Mouse (Mus musculus) hindbrain, embryonic 13.5 days (tissue): ENCODE measurements around the gene Fam118a. TPM values are rescaled to one million over a fixed set of nuclear protein-coding genes. Genes with fewer than 3 reads are reported as not detected.
"Not testable (repeated sequence)": the region's sequence is repeated elsewhere in the genome, so short reads cannot be mapped to it uniquely, and the experiment has no call there.

Source experiments
- ATAC-seq: fragments of 200-750 bp; cut with Nextera tagmentation; 2 replicates; pipeline ENCODE4 v1.8.0; 2017; ENCODE audit warnings: moderate TSS enrichment; ENCODE audit not compliant: low FRiP score
- H3K27ac ChIP-seq: fragments of 300-500 bp; sonication (generic); 2 replicates; pipeline ENCODE4 v1.5.1; 2015; ENCODE audit warnings: inconsistent platforms, mild to moderate bottlenecking, moderate library complexity
- H3K27me3 ChIP-seq: fragments of 300-500 bp; sonication (generic); 2 replicates; pipeline ENCODE4 v1.6.1; 2015; ENCODE audit warnings: mild to moderate bottlenecking, inconsistent platforms
- H3K36me3 ChIP-seq: fragments of 300-500 bp; sonication (generic); 2 replicates; pipeline ENCODE4 v1.6.1; 2015; ENCODE audit warnings: mild to moderate bottlenecking, inconsistent platforms
- H3K4me1 ChIP-seq: fragments of 300-500 bp; sonication (generic); replicated peaks from 2 replicates; pipeline ENCODE4 v1.6.1; 2015; ENCODE audit warnings: inconsistent platforms
- H3K4me2 ChIP-seq: fragments of 300-500 bp; sonication (generic); 2 replicates; pipeline ENCODE4 v1.6.1; 2015; ENCODE audit warnings: inconsistent platforms, mild to moderate bottlenecking, moderate library complexity
- H3K4me3 ChIP-seq: fragments of 300-500 bp; sonication (generic); 2 replicates; pipeline ENCODE4 v1.5.1; 2015; ENCODE audit warnings: mild to moderate bottlenecking, inconsistent platforms
- H3K9ac ChIP-seq: fragments of 300-500 bp; sonication (generic); 2 replicates; pipeline ENCODE4 v1.6.1; 2015; ENCODE audit warnings: mild to moderate bottlenecking, inconsistent platforms
- H3K9me3 ChIP-seq: fragments of 300-500 bp; sonication (generic); 2 replicates; pipeline ENCODE4 v1.6.1; 2016; ENCODE audit warnings: inconsistent platforms
- WGBS: fragments of 180-500 bp; shearing (Covaris S2); methylation state at CpG from one replicate; pipeline ENCODE4 v1.1.7; 2015; 5-methylcytosine and 5-hydroxymethylcytosine counted together
- polyA plus RNA-seq: library from polyadenylated mRNA; unstranded; fragments of >200 nt; fragmentation: Nextera tagmentation; extraction: Ambion mirVana; gene quantifications from 2 replicates; pipeline ENCODE4 v1.2.1, GENCODE M21; 2015

Fam118a gene
- polyA plus RNA-seq, 1 experiment from 2014 or later = 26.7 TPM

- no peak overlapping the region for H3K9ac ChIP-seq
- H3K27me3 ChIP-seq = 0 out of 2 replicates have a peak, but pooled peaks cover 4% of the 10 kb centered on the region
- ATAC-seq = no peak
- H3K4me3 ChIP-seq = no peak overlapping the region
- WGBS = 83% methylated on average over 4 of the region's 4 CpGs
- no peak overlapping the region for H3K27ac ChIP-seq
- no peaks in the 10 kb centered on the region for H3K4me1 ChIP-seq
- no peaks in the 10 kb centered on the region for H3K36me3 ChIP-seq
- H3K4me2 ChIP-seq = no peak overlapping the region
- H3K9me3 ChIP-seq = no peaks in the 10 kb centered on the region
Observed at GRCm38 (mm10) chr15:85026197-85026596, 2.6 kb upstream of the Fam118a start.

DNA sequence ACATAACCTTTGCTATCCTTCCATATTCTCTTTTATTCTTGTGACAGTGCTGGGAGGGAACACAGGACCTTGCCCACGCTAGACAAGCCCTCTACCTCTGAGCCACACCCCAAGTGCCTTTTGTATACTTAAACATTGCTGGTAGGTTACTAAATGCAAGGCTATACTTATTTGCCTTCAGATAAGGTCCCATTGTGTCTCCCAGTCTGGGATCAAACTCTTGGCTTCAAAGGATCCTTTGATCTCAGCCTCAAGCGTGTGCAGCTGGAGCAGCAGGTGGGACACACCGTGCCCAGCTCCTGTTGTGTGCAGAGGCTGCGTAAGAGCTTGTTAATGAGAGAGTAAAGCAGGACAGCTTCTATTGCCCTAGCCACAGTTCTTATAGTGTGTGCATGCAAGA lies 1.0 kb upstream of the Fam118a start:
- 53% methylated on average over 4 of the region's 4 CpGs for WGBS
- ATAC-seq = no peak
- no peaks in the 10 kb centered on the region for H3K36me3 ChIP-seq
- H3K9me3 ChIP-seq = no peaks in the 10 kb centered on the region
- H3K4me2 ChIP-seq = no peak overlapping the region
- no peaks in the 10 kb centered on the region for H3K4me1 ChIP-seq
- H3K27me3 ChIP-seq = 0 out of 2 replicates have a peak, but pooled peaks cover 4% of the 10 kb centered on the region
- H3K9ac ChIP-seq = no peak overlapping the region
- no peak overlapping the region for H3K27ac ChIP-seq
- no peak overlapping the region for H3K4me3 ChIP-seq

- ATAC-seq, H3K4me2 ChIP-seq, H3K9me3 ChIP-seq, H3K27me3 ChIP-seq, H3K4me1 ChIP-seq, H3K27ac ChIP-seq, H3K36me3 ChIP-seq, H3K9ac ChIP-seq, H3K4me3 ChIP-seq: not testable (repeated sequence)
- WGBS = 83% methylated on average over 1 of the region's 1 CpGs
Observed at GRCm38 (mm10) chr15:85030643-85031042, 1.9 kb downstream of the Fam118a start.

GRCm38 (mm10) chr15:85031866-85032265 lies 3.1 kb downstream of the Fam118a start:
- Histone ChIP-seq H3K9me3 (no peaks in the 10 kb centered on the region), H3K4me1 (peaks cover 6% of the 10 kb centered on the region; the same call in 1 of the 2 replicates), H3K9ac (no peak overlapping the region), H3K27ac (no peak overlapping the region), H3K4me2 (no peak overlapping the region), H3K4me3 (no peak overlapping the region), H3K36me3 (no peaks in the 10 kb centered on the region), H3K27me3 (peaks cover 8% of the 10 kb centered on the region; the same call in 1 of the 2 replicates)
- no peak for ATAC-seq
- 72% methylated on average over 3 of the region's 3 CpGs for WGBS

GRCm38 (mm10) chr15:85033916-85034315 lies 5.2 kb downstream of the Fam118a start:
- not testable (repeated sequence) for H3K36me3 ChIP-seq, H3K27me3 ChIP-seq

DNA sequence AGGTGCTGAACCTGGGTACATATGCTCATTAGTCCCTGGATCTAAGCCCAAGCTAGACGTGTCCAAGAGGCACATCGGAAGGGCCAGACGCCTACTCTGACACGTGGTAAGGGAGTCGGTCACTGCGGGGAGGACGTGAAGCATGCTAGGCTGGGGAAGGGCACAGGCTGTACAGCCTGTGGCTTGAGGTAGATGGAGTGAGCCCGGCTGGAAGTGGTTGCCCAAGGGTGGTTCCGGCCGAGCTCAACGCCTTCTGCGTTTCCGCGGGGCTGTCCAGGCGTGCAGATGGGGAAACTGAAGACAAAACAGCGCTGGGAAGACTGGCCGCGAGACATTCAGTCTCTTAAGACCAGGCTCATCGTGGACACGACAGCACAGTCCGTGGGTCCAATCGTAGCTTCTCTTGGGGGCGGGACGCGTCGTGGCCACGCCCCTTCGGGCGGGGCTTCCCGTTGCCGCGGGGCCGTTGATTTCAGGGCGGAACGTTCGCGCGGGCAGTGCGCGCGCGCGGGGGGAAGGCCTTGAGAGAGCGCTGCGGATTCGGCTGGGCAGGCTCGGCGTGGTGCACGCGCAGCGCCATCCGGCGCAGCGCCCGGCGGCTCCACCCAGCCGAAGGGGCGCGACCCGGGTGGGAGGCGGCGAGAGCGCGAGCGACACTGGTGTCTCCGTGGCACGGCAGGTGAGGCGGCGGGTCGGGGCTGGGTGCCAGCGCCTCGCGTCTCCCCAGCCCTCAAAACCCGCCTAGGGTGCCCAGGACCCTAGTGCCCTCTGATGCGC lies 8.0 kb downstream of the Fam118a start:
- WGBS = under 1% methylated on average over 63 of the region's 75 CpGs

More at GRCm38 (mm10) chr15:85033916-85034315, 5.2 kb downstream of the Fam118a start:
- ATAC-seq, H3K27ac ChIP-seq, H3K9me3 ChIP-seq, H3K4me3 ChIP-seq, H3K9ac ChIP-seq, H3K4me2 ChIP-seq: not testable (repeated sequence)
- H3K4me1 ChIP-seq = peaks cover 22% of the 10 kb centered on the region
- WGBS = 49% methylated on average over 7 of the region's 7 CpGs

DNA sequence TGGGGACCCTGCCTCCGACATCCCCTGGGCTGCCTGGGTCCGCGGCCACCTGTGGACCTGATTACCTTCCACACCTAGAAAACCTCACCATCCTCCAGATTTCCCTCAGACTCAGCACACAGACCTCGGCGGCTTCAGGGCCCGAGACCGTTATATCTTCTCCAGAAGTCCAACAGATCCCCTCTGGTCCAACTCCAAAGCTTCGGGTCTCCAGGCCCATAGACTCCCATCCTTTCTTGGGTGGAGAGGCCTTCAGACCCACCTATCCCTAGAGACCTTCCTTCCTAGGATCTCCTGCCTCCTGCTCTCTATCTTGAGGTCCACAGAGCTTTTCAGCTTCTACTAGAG lies 8.6 kb downstream of the Fam118a start:
- no peak for ATAC-seq
- Histone ChIP-seq H3K4me3 (peak overlapping the region; percentile 68), H3K9me3 (no peaks in the 10 kb centered on the region), H3K9ac (peak overlapping the region; percentile 87), H3K27me3 (peaks cover 8% of the 10 kb centered on the region; the same call in 1 of the 2 replicates), H3K27ac (peak overlapping the region; percentile 56), H3K4me2 (peak overlapping the region; percentile 77), H3K4me1 (peaks cover 42% of the 10 kb centered on the region), H3K36me3 (no peaks in the 10 kb centered on the region)
- 6% methylated on average over 8 of the region's 8 CpGs for WGBS

More for the DNA sequence above, 8.0 kb downstream of the Fam118a start:
- peaks cover 36% of the 10 kb centered on the region for H3K4me1 ChIP-seq
- H3K4me2 ChIP-seq = peak overlapping the region; percentile 77
- peak overlapping the region; percentile 77 for H3K27ac ChIP-seq
- no peaks in the 10 kb centered on the region for H3K36me3 ChIP-seq
- H3K9ac ChIP-seq = peak overlapping the region; percentile 87
- H3K4me3 ChIP-seq = peak overlapping the region; percentile 68
- peaks cover 8% of the 10 kb centered on the region; the same call in 1 of the 2 replicates for H3K27me3 ChIP-seq
- H3K9me3 ChIP-seq = no peaks in the 10 kb centered on the region
- peak; percentile 96 for ATAC-seq

- no peak overlapping the region for H3K4me2 ChIP-seq
- no peaks in the 10 kb centered on the region for H3K27me3 ChIP-seq
- peaks cover 54% of the 10 kb centered on the region for H3K4me1 ChIP-seq
- peak overlapping the region; percentile 74 for H3K27ac ChIP-seq
- peaks cover 14% of the 10 kb centered on the region for H3K36me3 ChIP-seq
- ATAC-seq = no peak
- no peak overlapping the region for H3K9ac ChIP-seq
- H3K9me3 ChIP-seq = no peaks in the 10 kb centered on the region
- H3K4me3 ChIP-seq = no peak overlapping the region
- WGBS = 84% methylated on average over 10 of the region's 10 CpGs
Observed at GRCm38 (mm10) chr15:85041546-85042225, 12.9 kb downstream of the Fam118a start.

DNA sequence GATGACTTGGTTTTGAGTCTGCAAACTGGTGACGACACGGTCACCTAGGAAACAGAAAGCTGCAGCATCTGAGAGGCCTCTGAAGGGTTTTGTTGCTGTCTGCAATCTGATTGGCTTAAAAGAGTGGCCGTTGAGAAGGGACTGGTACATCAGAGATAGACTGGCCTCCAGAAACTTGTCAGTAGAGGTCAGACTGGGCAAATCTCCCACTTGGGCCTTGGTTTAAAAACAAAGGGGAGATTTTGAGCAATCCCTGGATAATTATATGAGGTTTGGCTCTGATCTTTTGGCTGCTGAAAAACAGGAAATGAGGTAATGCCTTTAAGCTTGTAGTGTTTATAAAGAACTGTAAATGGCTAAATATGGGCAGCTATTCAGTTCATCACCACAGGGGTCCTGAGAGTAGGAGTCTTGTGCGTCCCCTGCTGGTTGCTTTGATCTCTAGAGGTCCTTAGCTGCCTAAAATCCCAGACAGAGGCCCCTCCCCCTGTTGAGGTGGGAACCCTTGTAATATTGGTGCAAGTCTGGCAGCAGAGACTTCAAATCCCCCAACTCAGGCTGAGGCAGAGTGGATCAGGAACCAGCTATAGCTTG lies 13.7 kb downstream of the Fam118a start:
- WGBS = 10% methylated on average over 4 of the region's 4 CpGs
- Histone ChIP-seq H3K9ac (peak overlapping the region; percentile 51), H3K36me3 (peaks cover 22% of the 10 kb centered on the region), H3K27ac (peak overlapping the region; percentile 74), H3K4me1 (peaks cover 52% of the 10 kb centered on the region), H3K4me2 (no peak overlapping the region; the same call in 1 of the 2 replicates), H3K9me3 (no peaks in the 10 kb centered on the region), H3K4me3 (no peak overlapping the region), H3K27me3 (no peaks in the 10 kb centered on the region)
- ATAC-seq = peak; percentile 55; the same call in 1 of the 2 replicates

DNA sequence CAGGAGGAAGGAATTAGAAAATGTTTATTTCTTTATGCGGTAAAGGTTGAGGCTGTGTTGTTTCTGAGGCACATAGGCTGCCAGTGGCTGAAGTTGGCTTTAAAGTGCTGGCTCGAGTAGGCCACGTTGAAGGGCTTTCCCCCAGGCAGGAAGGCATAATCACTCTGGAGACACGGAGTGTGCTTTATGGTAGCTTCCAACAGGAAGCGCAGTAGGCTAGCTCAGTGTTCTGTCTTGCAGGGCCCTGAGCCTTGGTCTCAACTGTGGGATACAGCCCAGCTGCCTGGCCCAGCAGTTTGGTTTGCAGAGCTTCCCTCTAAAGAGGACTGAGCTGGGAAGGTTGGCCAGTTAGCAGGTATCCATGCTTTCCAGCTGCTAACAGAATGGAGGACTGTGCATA lies 14.4 kb downstream of the Fam118a start:
- no peak for ATAC-seq
- peak overlapping the region; percentile 74 for H3K27ac ChIP-seq
- no peaks in the 10 kb centered on the region for H3K27me3 ChIP-seq
- peak overlapping the region; percentile 19; the same call in 1 of the 2 replicates for H3K4me2 ChIP-seq
- WGBS = 57% methylated on average over 5 of the region's 5 CpGs
- H3K4me3 ChIP-seq = no peak overlapping the region
- H3K9me3 ChIP-seq = no peaks in the 10 kb centered on the region
- peak overlapping the region; percentile 51 for H3K9ac ChIP-seq
- H3K4me1 ChIP-seq = peaks cover 45% of the 10 kb centered on the region
- peaks cover 29% of the 10 kb centered on the region for H3K36me3 ChIP-seq

DNA sequence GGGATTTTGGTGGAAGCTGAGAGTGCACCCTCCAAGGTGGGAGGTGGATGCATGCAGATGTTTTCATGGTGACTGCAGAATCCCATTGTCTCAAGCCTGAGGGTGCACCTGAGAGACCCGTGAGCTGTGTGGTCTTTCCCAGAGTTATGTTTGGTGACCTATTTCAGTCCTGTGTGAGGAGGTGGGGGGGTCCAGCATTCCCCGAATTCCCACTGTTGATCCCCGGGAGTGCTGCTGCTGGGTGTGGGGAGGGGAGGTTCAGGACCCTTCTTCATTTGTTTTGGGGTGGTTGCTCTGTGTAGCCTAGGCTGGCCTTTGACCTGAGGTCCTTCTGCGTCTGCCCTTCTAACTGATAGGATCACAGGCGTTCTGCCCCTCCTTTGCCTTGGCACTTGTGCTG lies 15.0 kb downstream of the Fam118a start:
- WGBS = 79% methylated on average over 5 of the region's 5 CpGs
- peak overlapping the region; percentile 19; the same call in 1 of the 2 replicates for H3K4me2 ChIP-seq
- H3K36me3 ChIP-seq = peaks cover 35% of the 10 kb centered on the region
- peaks cover 40% of the 10 kb centered on the region for H3K4me1 ChIP-seq
- no peak overlapping the region for H3K9ac ChIP-seq
- H3K27me3 ChIP-seq = no peaks in the 10 kb centered on the region
- ATAC-seq = no peak
- peak overlapping the region; percentile 74 for H3K27ac ChIP-seq
- H3K9me3 ChIP-seq = no peaks in the 10 kb centered on the region
- no peak overlapping the region for H3K4me3 ChIP-seq

DNA sequence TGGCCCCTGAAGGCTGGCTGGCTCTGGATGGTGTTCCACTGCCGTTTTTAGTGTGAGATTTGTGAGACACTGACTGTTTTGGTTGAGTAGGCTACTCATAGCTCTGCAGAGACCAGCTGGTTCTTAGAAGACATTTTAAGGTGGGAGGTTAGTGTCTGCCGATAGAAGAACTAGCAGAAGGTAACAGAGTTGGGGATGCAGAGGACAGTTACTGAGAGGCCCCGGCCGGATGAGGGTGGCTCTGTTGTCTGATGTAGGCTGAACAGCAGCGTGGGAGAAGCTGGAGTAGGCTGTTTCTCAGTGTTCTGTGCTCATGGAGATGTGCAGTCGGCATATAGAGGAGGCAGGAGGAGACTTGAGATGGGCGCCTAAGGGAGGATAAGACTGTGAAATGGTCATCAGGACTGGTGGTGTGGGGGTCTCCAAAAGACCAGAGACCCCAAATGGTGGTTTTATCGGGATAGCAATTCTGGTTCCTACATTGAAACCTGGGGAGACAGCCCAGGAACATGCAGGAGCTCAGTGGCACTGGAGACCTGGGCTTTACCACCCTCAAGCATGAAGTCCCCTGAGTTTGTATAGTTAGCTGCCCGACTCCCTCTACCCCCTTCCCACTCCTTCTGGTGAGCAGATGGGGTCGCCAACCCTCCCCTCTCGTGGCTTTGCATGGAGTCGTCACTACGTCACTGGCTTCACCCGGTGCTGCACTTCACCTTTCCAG lies 17.6 kb downstream of the Fam118a start:
- ATAC-seq = no peak
- H3K4me3 ChIP-seq = no peak overlapping the region
- H3K4me1 ChIP-seq = peaks cover 27% of the 10 kb centered on the region
- H3K36me3 ChIP-seq = peaks cover 60% of the 10 kb centered on the region
- H3K9ac ChIP-seq = no peak overlapping the region
- WGBS = 92% methylated on average over 14 of the region's 14 CpGs
- H3K4me2 ChIP-seq = no peak overlapping the region
- no peaks in the 10 kb centered on the region for H3K9me3 ChIP-seq
- H3K27ac ChIP-seq = no peak overlapping the region
- H3K27me3 ChIP-seq = no peaks in the 10 kb centered on the region
